Mouse (Mus musculus) embryonic facial prominence, embryonic 15.5 days (tissue): Measurements from ENCODE around the gene Rps6. TPM values are rescaled to one million over a fixed set of nuclear protein-coding genes. Genes with fewer than 3 reads are reported as not detected.

ENCODE experiments used
- ATAC-seq: fragments of 200-750 bp; cut with Nextera tagmentation; 2 replicates; pipeline ENCODE4 v1.8.0; 2017; ENCODE audit warnings: low read depth, moderate TSS enrichment; ENCODE audit not compliant: insufficient number of reproducible peaks, low FRiP score, low TSS enrichment
- H3K27ac ChIP-seq: fragments of 300-500 bp; sonication (generic); replicated peaks from 2 replicates; pipeline ENCODE4 v1.5.1; 2015; ENCODE audit warnings: mild to moderate bottlenecking, inconsistent platforms
- H3K27me3 ChIP-seq: fragments of 300-500 bp; sonication (generic); 2 replicates; pipeline ENCODE4 v1.6.1; 2015; ENCODE audit warnings: inconsistent platforms
- H3K36me3 ChIP-seq: fragments of 300-500 bp; sonication (generic); 2 replicates; pipeline ENCODE4 v1.6.1; 2015; ENCODE audit warnings: mild to moderate bottlenecking, inconsistent platforms
- H3K4me1 ChIP-seq: fragments of 300-500 bp; sonication (generic); 2 replicates; pipeline ENCODE4 v1.6.1; 2015; ENCODE audit warnings: inconsistent platforms
- H3K4me2 ChIP-seq: fragments of 300-500 bp; sonication (generic); replicated peaks from 2 replicates; pipeline ENCODE4 v1.6.1; 2015; ENCODE audit warnings: mild to moderate bottlenecking, inconsistent platforms
- H3K4me3 ChIP-seq: fragments of 300-500 bp; sonication (generic); replicated peaks from 2 replicates; pipeline ENCODE4 v1.5.1; 2015; ENCODE audit warnings: mild to moderate bottlenecking, inconsistent platforms
- H3K9ac ChIP-seq: fragments of 300-500 bp; sonication (generic); 2 replicates; pipeline ENCODE4 v1.6.1; 2015; ENCODE audit warnings: inconsistent platforms
- H3K9me3 ChIP-seq: fragments of 300-500 bp; sonication (generic); replicated peaks from 2 replicates; pipeline ENCODE4 v1.6.1; 2016; ENCODE audit warnings: inconsistent platforms
- WGBS: fragments of 180-500 bp; shearing (Covaris S2); methylation state at CpG from one replicate; pipeline ENCODE4 v1.1.7; 2015; 5-methylcytosine and 5-hydroxymethylcytosine counted together
- polyA plus RNA-seq: library from polyadenylated mRNA; unstranded; fragments of >200 nt; fragmentation: Nextera tagmentation; extraction: Ambion mirVana; gene quantifications from 2 replicates; pipeline ENCODE4 v1.2.1, GENCODE M21; 2015

The Rps6 gene
- polyA plus RNA-seq, 1 experiment from 2014 or later: 729 TPM

- no peaks in the 10 kb centered on the region for H3K27me3 ChIP-seq
- no peak for ATAC-seq
- no peaks in the 10 kb centered on the region for H3K9me3 ChIP-seq
- H3K4me3 ChIP-seq: no peak overlapping the region
- no peaks in the 10 kb centered on the region for H3K4me1 ChIP-seq
- no peaks in the 10 kb centered on the region for H3K36me3 ChIP-seq
- no peak overlapping the region for H3K27ac ChIP-seq
- H3K9ac ChIP-seq: no peak overlapping the region
- 64% methylated on average over 4 of the region's 4 CpGs for WGBS
- H3K4me2 ChIP-seq: no peak overlapping the region
Measured at GRCm38 (mm10) chr4:86881178-86881577, 24.0 kb upstream of the Rps6 start.

- no peaks in the 10 kb centered on the region for H3K9me3 ChIP-seq
- no peak overlapping the region for H3K9ac ChIP-seq
- H3K4me1 ChIP-seq: peaks cover 11% of the 10 kb centered on the region; the same call in 1 of the 2 replicates
- 96% methylated on average over 2 of the region's 2 CpGs for WGBS
- ATAC-seq: no peak
- H3K27ac ChIP-seq: no peak overlapping the region
- H3K36me3 ChIP-seq: no peaks in the 10 kb centered on the region
- H3K4me2 ChIP-seq: no peak overlapping the region
- no peaks in the 10 kb centered on the region for H3K27me3 ChIP-seq
- H3K4me3 ChIP-seq: no peak overlapping the region
Measured at GRCm38 (mm10) chr4:86879477-86879876, 22.3 kb upstream of the Rps6 start.

DNA sequence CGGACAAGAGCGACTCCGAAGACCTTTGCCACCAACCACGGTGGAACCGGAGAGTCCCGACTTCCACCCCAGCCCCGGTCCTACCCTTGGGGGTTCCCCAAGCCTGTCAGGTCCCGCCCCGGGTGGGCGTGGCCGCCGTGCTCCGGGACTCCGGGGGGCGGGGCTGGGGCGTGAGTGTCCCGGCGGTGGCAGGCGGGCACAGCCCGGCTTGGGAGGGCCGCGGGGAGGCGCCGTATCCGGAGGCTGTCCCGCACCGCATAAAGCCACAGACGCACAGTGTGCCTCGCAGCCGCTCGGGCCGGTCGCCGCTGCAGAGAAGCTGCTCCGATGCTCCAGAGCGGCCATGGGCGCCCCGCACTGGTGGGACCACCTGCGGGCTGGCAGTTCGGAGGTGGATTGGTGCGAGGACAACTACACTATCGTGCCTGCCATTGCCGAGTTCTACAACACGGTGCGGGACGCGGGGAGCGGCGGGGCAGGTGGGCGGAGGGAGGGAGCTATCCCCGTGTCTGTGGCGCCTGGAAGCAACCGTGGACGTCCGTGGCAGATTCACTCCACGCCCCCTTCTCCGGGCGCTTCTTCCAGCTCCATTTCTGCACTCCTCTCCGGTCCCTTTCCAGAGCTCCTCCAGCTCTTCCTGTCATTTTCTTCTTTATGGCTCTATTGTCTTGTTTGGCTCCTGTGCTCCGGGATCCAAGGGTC is 17.1 kb upstream of the Rps6 start, which contains the start of gene Acer2:
TSS of gene Acer2 (plus strand) at position 251 of the 702 bp plus-strand sequence.
- no peak within 1 kb of the TSS for H3K27ac ChIP-seq
- H3K9ac ChIP-seq: peak within 1 kb of the TSS; percentile 55
- peaks cover 19% of the 10 kb centered on the region; the same call in 1 of the 2 replicates for H3K4me1 ChIP-seq
- peak; percentile 86 for ATAC-seq
- no peaks in the 10 kb centered on the region for H3K36me3 ChIP-seq
- peak within 1 kb of the TSS; percentile 97 for H3K4me2 ChIP-seq
- H3K4me3 ChIP-seq: peak within 1 kb of the TSS; percentile 69
- no peaks in the 10 kb centered on the region for H3K27me3 ChIP-seq
- WGBS: under 1% methylated on average over 59 of the region's 60 CpGs
- no peaks in the 10 kb centered on the region for H3K9me3 ChIP-seq

DNA sequence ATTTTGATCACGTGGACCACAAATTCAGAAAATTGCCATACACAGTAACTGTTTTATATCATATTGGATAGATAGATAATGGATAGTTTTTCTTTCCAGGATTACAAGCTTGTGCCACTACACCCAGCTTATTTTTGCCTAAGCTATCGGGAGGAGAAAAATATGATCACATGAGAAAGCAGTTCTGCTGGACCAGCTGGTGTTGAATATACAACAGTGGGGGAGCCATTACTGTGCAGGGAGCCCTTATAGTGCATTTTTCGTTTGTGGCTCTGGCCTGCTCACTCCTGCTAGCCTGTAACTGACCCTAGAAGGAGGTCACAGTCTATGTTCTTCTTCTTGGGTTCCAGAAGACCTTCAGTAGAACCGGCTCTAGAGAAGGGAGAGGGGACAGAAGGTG is 15.9 kb upstream of the Rps6 start:
- no peak overlapping the region for H3K9ac ChIP-seq
- H3K27me3 ChIP-seq: no peaks in the 10 kb centered on the region
- 44% methylated on average over 4 of the region's 4 CpGs for WGBS
- no peaks in the 10 kb centered on the region for H3K36me3 ChIP-seq
- H3K27ac ChIP-seq: no peak overlapping the region
- no peak overlapping the region for H3K4me2 ChIP-seq
- peaks cover 19% of the 10 kb centered on the region; the same call in 1 of the 2 replicates for H3K4me1 ChIP-seq
- no peak overlapping the region for H3K4me3 ChIP-seq
- no peaks in the 10 kb centered on the region for H3K9me3 ChIP-seq
- no peak for ATAC-seq

DNA sequence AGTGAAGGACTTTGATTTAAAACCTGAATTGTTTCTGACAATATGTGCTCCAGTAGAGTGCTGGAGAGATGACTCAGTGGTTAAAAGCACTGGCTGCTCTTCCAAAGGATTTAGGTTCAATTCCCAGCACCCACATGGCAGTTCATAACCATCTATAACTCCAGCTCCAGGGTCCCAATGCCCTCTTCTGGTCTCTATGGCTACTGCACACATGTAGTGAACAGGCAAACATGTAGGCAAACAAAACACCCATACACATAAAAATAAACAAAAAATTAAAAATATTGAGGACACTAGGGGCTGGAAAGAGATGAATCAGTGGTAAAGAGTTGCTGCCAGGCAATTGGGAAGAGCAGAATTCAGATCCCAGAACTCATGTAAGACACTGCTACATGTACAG is 14.8 kb upstream of the Rps6 start:
- no peak overlapping the region for H3K4me2 ChIP-seq
- no peak overlapping the region for H3K4me3 ChIP-seq
- ATAC-seq: no peak
- H3K4me1 ChIP-seq: peaks cover 19% of the 10 kb centered on the region; the same call in 1 of the 2 replicates
- no peaks in the 10 kb centered on the region for H3K36me3 ChIP-seq
- no peak overlapping the region for H3K9ac ChIP-seq
- no peak overlapping the region for H3K27ac ChIP-seq
- H3K9me3 ChIP-seq: no peaks in the 10 kb centered on the region
- no peaks in the 10 kb centered on the region for H3K27me3 ChIP-seq

DNA sequence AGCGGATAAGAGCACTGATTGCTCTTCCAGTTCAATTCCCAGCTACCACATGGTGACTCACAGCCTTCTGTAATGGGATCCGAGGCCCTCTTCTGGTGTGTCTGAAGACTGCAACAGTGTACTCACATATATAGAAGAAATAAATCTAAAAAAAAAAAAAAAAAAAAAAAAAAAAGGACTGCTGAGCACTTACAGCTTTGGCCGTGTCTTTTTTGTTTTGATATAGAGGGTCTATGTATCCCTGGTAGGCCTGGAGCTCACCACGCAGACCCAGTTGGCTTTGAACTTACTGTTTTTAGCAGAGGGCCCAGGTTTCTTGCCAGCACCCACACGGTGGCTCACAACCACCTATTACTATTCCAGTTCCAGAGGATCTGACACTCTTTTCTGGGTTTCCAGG is 6.9 kb upstream of the Rps6 start:
- Histone ChIP-seq H3K4me2 (no peak overlapping the region), H3K9me3 (no peaks in the 10 kb centered on the region), H3K27me3 (no peaks in the 10 kb centered on the region), H3K9ac (no peak overlapping the region), H3K27ac (no peak overlapping the region), H3K4me3 (no peak overlapping the region), H3K4me1 (no peaks in the 10 kb centered on the region), H3K36me3 (no peaks in the 10 kb centered on the region)
- 87% methylated on average over 5 of the region's 5 CpGs for WGBS
- no peak for ATAC-seq

DNA sequence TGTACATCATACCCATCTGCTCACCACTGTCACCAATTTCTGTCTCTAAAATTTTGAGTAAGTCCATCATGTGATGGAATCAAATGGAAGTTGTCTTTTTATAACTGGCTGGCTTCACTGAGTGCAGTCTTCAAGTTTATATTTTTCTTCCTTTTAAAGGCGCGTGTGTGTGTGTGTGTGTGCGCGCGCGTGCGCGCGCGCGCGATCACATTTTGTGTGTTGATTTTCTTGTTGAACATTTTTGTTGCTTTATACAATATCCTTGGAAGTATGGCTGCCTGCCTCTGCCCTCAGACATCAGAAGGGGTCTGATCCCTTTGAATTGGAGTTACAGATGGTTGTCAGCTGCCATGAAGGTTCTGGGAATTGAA is 843 bp upstream of the Rps6 start:
- Histone ChIP-seq H3K9me3 (no peaks in the 10 kb centered on the region), H3K4me3 (peak overlapping the region; percentile 91), H3K27ac (peak overlapping the region; percentile 98; the same call in 1 of the 2 replicates), H3K27me3 (no peaks in the 10 kb centered on the region), H3K9ac (peak overlapping the region; percentile 76), H3K36me3 (peaks cover 20% of the 10 kb centered on the region), H3K4me1 (0 out of 2 replicates have a peak, but pooled peaks cover 4% of the 10 kb centered on the region), H3K4me2 (peak overlapping the region; percentile 78)
- no peak for ATAC-seq
- WGBS: 58% methylated on average over 12 of the region's 12 CpGs

- H3K4me1 ChIP-seq: 0 out of 2 replicates have a peak, but pooled peaks cover 4% of the 10 kb centered on the region
- no peaks in the 10 kb centered on the region for H3K9me3 ChIP-seq
Measured at GRCm38 (mm10) chr4:86856304-86857112, 704 bp downstream of the Rps6 start.

DNA sequence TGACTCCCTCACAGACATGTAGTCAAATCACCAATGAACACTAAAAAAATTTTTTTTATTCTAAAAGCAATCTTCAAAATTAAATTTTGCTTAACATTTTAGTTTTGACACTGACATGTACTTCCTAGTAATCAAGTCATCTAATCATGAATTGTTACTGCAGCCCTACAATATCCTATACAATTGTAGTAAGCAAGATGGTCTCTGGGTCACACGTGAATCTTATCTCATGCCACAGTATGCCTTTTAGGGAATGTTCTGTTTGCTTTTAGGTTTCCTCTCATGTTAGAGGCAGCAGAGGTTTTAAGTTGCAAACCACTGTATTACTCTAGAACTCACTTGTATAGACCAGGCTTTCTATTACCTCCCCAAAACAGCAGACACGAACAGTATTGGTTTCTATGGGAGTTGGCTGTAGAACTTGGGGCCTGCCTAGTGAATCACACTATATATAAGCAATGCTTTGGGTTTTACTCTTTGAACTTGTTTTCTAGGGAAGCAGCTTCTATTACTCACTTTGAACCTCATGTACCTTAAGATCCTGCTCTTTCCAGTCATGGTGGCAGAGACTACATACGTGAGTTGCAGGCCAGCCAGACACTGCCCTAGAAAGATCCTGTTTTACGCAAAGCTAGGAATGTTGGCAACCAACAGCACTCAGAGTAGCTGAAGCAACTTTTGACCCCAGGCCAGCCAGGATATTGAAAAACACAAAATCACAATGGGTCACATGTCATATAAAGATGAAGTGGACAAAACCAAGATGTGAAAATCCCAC is 4.2 kb downstream of the Rps6 start:
- H3K27ac ChIP-seq: no peak overlapping the region
- H3K9me3 ChIP-seq: no peaks in the 10 kb centered on the region
- ATAC-seq: no peak
- WGBS: 89% methylated on average over 4 of the region's 4 CpGs
- H3K36me3 ChIP-seq: peaks cover 41% of the 10 kb centered on the region
- no peak overlapping the region for H3K4me3 ChIP-seq
- H3K27me3 ChIP-seq: no peaks in the 10 kb centered on the region
- 0 out of 2 replicates have a peak, but pooled peaks cover 4% of the 10 kb centered on the region for H3K4me1 ChIP-seq
- H3K4me2 ChIP-seq: no peak overlapping the region
- no peak overlapping the region for H3K9ac ChIP-seq

More at GRCm38 (mm10) chr4:86856304-86857112, 704 bp downstream of the Rps6 start:
- peaks cover 30% of the 10 kb centered on the region for H3K36me3 ChIP-seq
- H3K4me2 ChIP-seq: peak overlapping the region; percentile 78
- 0 out of 2 replicates have a peak, but pooled peaks have one; percentile 1 for ATAC-seq
- peak overlapping the region; percentile 98 for H3K27ac ChIP-seq
- no peaks in the 10 kb centered on the region for H3K27me3 ChIP-seq
- peak overlapping the region; percentile 98 for H3K9ac ChIP-seq
- 2% methylated on average over 50 of the region's 50 CpGs for WGBS
- H3K4me3 ChIP-seq: peak overlapping the region; percentile 91

- Histone ChIP-seq H3K9ac (no peak overlapping the region), H3K27ac (no peak overlapping the region), H3K4me1 (0 out of 2 replicates have a peak, but pooled peaks cover 4% of the 10 kb centered on the region), H3K4me3 (no peak overlapping the region), H3K36me3 (peaks cover 50% of the 10 kb centered on the region), H3K9me3 (no peaks in the 10 kb centered on the region), H3K27me3 (no peaks in the 10 kb centered on the region), H3K4me2 (no peak overlapping the region)
- WGBS: 67% methylated on average over 3 of the region's 3 CpGs
- no peak for ATAC-seq
Measured at GRCm38 (mm10) chr4:86852018-86852417, 5.2 kb downstream of the Rps6 start.

GRCm38 (mm10) chr4:86851331-86851730 is 5.9 kb downstream of the Rps6 start:
- no peaks in the 10 kb centered on the region for H3K27me3 ChIP-seq
- no peak overlapping the region for H3K4me2 ChIP-seq
- H3K9ac ChIP-seq: no peak overlapping the region
- H3K36me3 ChIP-seq: peaks cover 50% of the 10 kb centered on the region
- 0 out of 2 replicates have a peak, but pooled peaks cover 4% of the 10 kb centered on the region for H3K4me1 ChIP-seq
- no peak for ATAC-seq
- no peak overlapping the region for H3K27ac ChIP-seq
- 75% methylated on average over 2 of the region's 2 CpGs for WGBS
- H3K9me3 ChIP-seq: no peaks in the 10 kb centered on the region
- no peak overlapping the region for H3K4me3 ChIP-seq
